Mouse (Mus musculus) intestine, postnatal 0 days (tissue): ENCODE measurements at regions not wholly inside any gene's neighbourhood (a gene's known extent, or its start where the extent isn't known, plus 50 kb on each side); places are given as distances from the start of the nearest gene placed in this dataset.

Source experiments
- ATAC-seq: fragments of 200-750 bp; cut with Nextera tagmentation; 2 replicates; pipeline ENCODE4 v1.8.0; 2017; ENCODE audit warnings: mild to moderate bottlenecking, moderate TSS enrichment, moderate library complexity
- H3K27ac ChIP-seq: fragments of 300-500 bp; sonication (generic); 2 replicates; pipeline ENCODE4 v1.5.1; 2014; ENCODE audit warnings: mild to moderate bottlenecking, low read depth, low read length, moderate library complexity
- H3K27me3 ChIP-seq: fragments of 300-500 bp; sonication (generic); replicated peaks from 2 replicates; pipeline ENCODE4 v1.6.1; 2014; ENCODE audit warnings: low read length, mixed read lengths; ENCODE audit not compliant: control insufficient read depth, insufficient read depth
- H3K36me3 ChIP-seq: fragments of 300-500 bp; sonication (generic); 2 replicates; pipeline ENCODE4 v1.6.1; 2014; ENCODE audit warnings: mild to moderate bottlenecking, moderate library complexity; ENCODE audit not compliant: control insufficient read depth, insufficient read depth
- H3K4me1 ChIP-seq: fragments of 300-500 bp; sonication (generic); replicated peaks from 2 replicates; pipeline ENCODE4 v1.6.1; 2014; ENCODE audit warnings: antibody characterized with exemption, low read length, mixed read lengths; ENCODE audit not compliant: control insufficient read depth, insufficient read depth
- H3K4me2 ChIP-seq: fragments of 300-500 bp; sonication (generic); replicated peaks from 2 replicates; pipeline ENCODE4 v1.6.1; 2014; ENCODE audit warnings: low read depth, mild to moderate bottlenecking, moderate library complexity
- H3K4me3 ChIP-seq: fragments of 300-500 bp; sonication (generic); 2 replicates; pipeline ENCODE4 v1.5.1; 2014; ENCODE audit warnings: low read depth, low read length
- H3K9ac ChIP-seq: fragments of 300-500 bp; sonication (generic); 2 replicates; pipeline ENCODE4 v1.6.1; 2014; ENCODE audit warnings: mild to moderate bottlenecking, low read depth, low read length
- H3K9me3 ChIP-seq: fragments of 300-500 bp; sonication (generic); 2 replicates; pipeline ENCODE4 v1.6.1; 2016; ENCODE audit warnings: mixed run types; ENCODE audit not compliant: control insufficient read depth
- CTCF ChIP-seq: sonication (generic); IDR thresholded peaks from 2 replicates; pipeline ENCODE4 v1.5.1; 2016; ENCODE audit warnings: low read depth, mild to moderate bottlenecking, control low read depth, antibody characterized with exemption, moderate library complexity
- WGBS: fragments of 180-500 bp; shearing (Covaris S2); extraction: QIAGEN DNeasy Blood & Tissue Kit; methylation state at CpG from one replicate; pipeline ENCODE4 v1.1.7; 2014; 5-methylcytosine and 5-hydroxymethylcytosine counted together

DNA sequence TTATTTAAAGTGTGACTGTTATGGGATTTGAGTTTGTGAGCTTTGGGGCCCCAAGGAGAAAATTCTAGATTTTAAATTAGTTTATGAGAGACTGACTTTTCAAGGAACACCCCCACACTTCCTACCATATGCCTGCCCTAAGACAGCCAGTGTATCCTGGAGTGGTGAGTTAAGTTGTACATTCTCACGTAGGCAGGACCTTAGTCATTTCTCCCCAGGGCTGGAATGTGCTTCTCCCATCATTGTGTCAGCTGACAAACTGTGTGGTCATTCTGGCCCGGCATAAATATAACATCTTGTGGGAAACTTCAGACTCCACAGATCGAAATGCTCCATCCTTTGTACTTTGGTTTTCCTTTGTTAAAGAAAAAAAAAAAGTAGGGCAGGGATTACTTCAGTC is 73.1 kb upstream of the Tfpi start:
- TF ChIP-seq CTCF: no peak
- Histone ChIP-seq H3K4me2 (no peak overlapping the region), H3K4me1 (no peaks in the 10 kb centered on the region), H3K36me3 (no peaks in the 10 kb centered on the region), H3K27me3 (no peaks in the 10 kb centered on the region), H3K9ac (no peak overlapping the region), H3K4me3 (no peak overlapping the region), H3K9me3 (no peaks in the 10 kb centered on the region), H3K27ac (no peak overlapping the region)
- WGBS: 64% methylated on average over 3 of the region's 3 CpGs
- no peak for ATAC-seq

DNA sequence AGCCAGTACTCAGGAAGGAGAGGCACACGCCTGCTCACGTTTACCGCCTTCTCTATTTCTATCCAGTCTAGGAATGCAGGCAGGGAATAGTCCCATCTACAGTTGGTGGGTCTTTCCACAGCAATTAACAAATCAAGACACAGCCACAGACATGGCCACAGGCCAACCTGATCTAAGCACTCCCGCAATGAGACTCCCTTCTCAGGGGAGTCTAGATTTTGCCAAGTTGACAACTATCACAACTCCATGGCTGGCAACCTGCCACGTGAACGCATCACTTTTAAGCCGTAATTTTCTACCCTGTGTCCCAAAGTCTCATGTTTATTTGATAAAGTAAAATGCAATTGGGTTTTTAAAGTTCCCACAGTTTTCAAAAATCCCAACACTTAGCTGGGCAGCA is 72.0 kb upstream of the Tfpi start:
- H3K27me3 ChIP-seq: no peaks in the 10 kb centered on the region
- H3K36me3 ChIP-seq: no peaks in the 10 kb centered on the region
- no peaks in the 10 kb centered on the region for H3K9me3 ChIP-seq
- no peaks in the 10 kb centered on the region for H3K4me1 ChIP-seq
- ATAC-seq: no peak
- H3K9ac ChIP-seq: no peak overlapping the region
- TF ChIP-seq CTCF: no peak
- WGBS: 86% methylated on average over 7 of the region's 7 CpGs
- H3K4me3 ChIP-seq: no peak overlapping the region
- no peak overlapping the region for H3K4me2 ChIP-seq
- H3K27ac ChIP-seq: no peak overlapping the region

DNA sequence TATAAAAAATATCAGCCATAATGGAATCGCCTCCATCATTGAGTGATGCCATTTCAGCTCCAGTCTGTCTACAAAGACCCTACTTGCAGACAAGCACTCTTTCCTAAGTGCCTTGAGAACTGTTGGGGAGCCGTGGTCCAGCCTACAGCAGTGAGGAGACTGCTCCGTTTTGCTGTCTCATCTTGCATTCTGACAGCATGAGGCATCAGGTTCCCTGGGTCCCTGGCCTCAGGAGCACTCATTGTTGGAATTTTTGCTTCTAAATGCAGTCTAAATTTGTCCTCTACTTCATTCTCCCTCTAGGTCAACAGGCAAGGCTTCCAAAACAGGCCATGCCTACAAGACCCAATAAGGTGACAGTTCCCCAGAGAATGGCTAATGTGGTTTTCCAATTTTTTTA is 69.1 kb upstream of the Tfpi start:
- Histone ChIP-seq H3K36me3 (no peaks in the 10 kb centered on the region), H3K27ac (no peak overlapping the region), H3K4me1 (no peaks in the 10 kb centered on the region), H3K9me3 (no peaks in the 10 kb centered on the region), H3K9ac (no peak overlapping the region), H3K4me3 (no peak overlapping the region), H3K27me3 (no peaks in the 10 kb centered on the region), H3K4me2 (no peak overlapping the region)
- TF ChIP-seq CTCF: no peak
- 88% methylated on average over 3 of the region's 3 CpGs for WGBS
- no peak for ATAC-seq

DNA sequence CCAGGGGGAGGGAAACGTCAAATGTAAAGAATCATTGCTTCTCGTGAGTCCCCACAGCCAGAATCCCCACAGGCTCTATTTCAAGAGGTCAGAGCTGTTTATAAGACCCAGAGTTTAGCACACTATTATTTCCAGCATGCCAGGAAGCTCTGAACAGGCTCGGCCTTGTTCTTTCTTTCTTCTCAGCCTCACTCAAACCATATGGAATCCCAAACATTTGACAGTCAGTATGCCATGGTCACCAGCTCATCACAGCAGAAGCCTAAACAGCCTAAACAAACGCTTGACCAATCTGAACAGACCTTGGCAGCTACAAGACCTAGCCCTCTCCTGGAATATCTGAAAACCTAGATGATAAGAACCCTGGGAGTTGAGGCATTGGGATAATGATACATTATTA is 68.2 kb upstream of the Tfpi start:
- TF ChIP-seq CTCF: no peak
- ATAC-seq: no peak
- Histone ChIP-seq H3K4me2 (no peak overlapping the region), H3K9me3 (no peaks in the 10 kb centered on the region), H3K27me3 (no peaks in the 10 kb centered on the region), H3K36me3 (no peaks in the 10 kb centered on the region), H3K4me3 (no peak overlapping the region), H3K4me1 (no peaks in the 10 kb centered on the region), H3K27ac (no peak overlapping the region), H3K9ac (no peak overlapping the region)
- 55% methylated on average over 4 of the region's 4 CpGs for WGBS

DNA sequence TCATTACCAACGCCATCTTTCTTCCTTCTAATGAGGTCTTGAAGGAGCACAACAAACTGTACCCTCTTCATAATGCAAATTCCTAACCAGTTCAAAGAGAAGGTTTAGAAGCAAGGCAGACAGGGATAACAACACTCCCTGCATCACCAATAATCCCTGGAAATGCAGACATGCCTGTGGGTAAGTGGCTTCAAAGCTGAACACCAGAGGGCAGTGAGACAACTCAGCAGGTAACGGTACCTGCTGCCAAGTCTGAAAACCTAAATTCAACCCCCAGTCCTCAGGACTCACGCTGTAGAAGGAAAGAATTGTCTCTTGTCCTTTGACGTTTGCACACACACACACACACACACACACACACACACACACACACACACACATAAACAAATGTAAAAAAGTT is 67.6 kb upstream of the Tfpi start:
- Histone ChIP-seq H3K27ac (no peak overlapping the region), H3K4me2 (no peak overlapping the region), H3K36me3 (no peaks in the 10 kb centered on the region), H3K4me3 (no peak overlapping the region), H3K9ac (no peak overlapping the region), H3K4me1 (no peaks in the 10 kb centered on the region), H3K27me3 (no peaks in the 10 kb centered on the region), H3K9me3 (no peaks in the 10 kb centered on the region)
- WGBS: 55% methylated on average over 4 of the region's 4 CpGs
- ATAC-seq: no peak
- TF ChIP-seq CTCF: peak; percentile 50

DNA sequence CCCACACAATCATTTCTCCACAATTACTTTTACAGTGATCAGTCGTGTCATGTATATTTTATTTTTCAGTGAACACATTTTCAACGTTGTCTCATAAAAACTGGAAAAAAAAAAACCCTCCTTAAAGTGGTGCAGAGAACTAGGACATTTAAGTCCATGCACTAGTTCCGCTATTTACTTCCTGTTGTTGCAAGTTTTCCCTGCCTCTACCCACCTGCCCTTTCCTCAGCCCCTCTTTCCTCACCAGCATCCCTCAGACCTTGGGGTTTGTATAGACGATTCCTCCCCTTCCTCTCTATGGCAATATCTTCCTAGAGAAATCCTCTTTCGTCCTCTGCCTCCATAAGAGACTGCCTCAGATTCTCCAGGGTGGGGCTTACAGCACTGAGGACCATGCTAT is 64.9 kb upstream of the Tfpi start:
- Histone ChIP-seq H3K27me3 (no peaks in the 10 kb centered on the region), H3K9ac (no peak overlapping the region), H3K4me1 (no peaks in the 10 kb centered on the region), H3K27ac (no peak overlapping the region), H3K36me3 (no peaks in the 10 kb centered on the region), H3K4me2 (no peak overlapping the region), H3K4me3 (no peak overlapping the region), H3K9me3 (no peaks in the 10 kb centered on the region)
- TF ChIP-seq CTCF: no peak
- 75% methylated on average over 5 of the region's 5 CpGs for WGBS
- ATAC-seq: no peak

DNA sequence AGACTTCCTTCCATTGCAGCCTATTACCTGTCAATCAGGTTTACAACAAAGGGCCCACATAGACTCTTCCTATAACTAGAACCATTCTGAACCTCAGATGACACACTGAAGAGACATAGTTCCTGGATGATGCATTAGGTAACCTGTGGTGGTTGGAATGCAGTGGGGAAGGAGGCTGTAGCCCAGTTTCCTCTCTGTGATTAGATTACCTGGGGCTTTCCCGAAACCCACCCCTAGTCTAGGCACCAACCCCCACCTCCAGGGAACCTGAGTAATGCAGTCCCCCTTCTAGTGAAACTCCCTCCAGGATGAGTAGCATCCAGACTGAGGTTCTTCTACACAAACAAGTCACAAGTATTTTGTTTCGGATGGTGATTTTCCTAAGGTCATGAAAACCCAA is 62.5 kb upstream of the Tfpi start:
- no peak overlapping the region for H3K4me2 ChIP-seq
- no peak for TF ChIP-seq CTCF
- ATAC-seq: no peak

More for the DNA sequence above, 62.5 kb upstream of the Tfpi start:
- Histone ChIP-seq H3K9me3 (no peaks in the 10 kb centered on the region), H3K27me3 (no peaks in the 10 kb centered on the region), H3K9ac (no peak overlapping the region), H3K36me3 (no peaks in the 10 kb centered on the region), H3K4me1 (no peaks in the 10 kb centered on the region), H3K4me3 (no peak overlapping the region), H3K27ac (no peak overlapping the region)
- WGBS: 84% methylated on average over 2 of the region's 2 CpGs
